Mouse (Mus musculus): ENCODE results near the gene Dennd1c.
"Not testable (repeated sequence)": the region's sequence is repeated elsewhere in the genome, so short reads cannot be mapped to it uniquely, and the experiment has no call there.

Dennd1c gene

DNA sequence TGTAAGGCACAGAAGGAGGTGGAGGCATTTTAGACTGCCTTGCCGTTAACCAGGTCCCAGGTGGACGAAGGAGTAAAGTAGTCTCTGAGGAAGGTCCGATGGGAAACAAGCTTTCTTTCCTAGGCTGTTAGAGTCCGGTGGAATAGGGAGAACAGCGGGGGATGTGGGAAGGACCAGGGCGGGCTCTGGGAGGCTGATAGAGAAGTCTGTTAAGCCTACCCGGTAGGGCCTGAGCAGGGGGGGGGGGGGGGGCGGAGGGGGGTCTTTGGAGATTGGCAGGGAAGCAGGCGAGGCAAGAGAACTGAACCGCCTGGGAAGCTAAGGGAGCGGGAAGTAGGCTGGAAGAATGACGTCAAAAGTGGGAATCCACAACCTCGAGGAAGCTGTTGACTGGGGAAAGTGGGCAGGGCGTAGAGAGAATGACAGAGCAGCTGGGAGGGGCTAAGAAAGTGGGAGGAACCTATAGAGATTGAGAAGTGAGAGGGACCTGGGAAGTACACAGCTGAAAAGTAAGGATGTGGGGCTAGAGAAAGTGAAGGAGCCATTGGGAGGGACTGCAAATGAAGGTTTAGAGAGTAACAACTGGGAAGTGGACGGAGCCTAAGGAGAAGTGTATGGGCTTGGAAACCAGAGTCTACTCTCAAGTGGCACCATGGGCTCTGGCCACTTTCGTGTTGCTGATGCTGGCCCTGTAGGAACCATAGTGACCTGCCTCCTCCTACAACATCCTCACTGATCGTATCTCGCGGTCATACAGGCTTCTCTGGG is 17.7 kb upstream of the Dennd1c start:
- no peak for DNase-seq

DNA sequence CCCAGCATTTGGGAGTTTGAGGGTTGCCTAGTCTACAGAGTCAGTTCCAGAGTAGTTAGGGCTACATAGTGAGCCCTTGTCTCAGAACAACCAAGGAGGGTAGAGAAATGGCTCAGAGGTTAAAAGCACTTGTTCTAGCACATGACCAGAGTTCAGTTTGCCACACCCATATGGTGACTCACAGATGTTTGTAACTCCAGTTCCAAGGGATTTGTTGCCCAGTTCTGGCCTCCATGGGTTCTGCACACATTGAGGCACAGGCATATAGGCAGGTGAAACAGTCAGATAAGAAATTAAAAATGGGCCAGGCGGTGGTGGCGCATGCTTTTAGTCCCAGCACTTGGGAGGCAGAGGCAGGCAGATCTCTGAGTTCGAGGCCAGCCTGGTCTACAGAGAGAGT is 15.9 kb upstream of the Dennd1c start:
- no peak for DNase-seq

DNA sequence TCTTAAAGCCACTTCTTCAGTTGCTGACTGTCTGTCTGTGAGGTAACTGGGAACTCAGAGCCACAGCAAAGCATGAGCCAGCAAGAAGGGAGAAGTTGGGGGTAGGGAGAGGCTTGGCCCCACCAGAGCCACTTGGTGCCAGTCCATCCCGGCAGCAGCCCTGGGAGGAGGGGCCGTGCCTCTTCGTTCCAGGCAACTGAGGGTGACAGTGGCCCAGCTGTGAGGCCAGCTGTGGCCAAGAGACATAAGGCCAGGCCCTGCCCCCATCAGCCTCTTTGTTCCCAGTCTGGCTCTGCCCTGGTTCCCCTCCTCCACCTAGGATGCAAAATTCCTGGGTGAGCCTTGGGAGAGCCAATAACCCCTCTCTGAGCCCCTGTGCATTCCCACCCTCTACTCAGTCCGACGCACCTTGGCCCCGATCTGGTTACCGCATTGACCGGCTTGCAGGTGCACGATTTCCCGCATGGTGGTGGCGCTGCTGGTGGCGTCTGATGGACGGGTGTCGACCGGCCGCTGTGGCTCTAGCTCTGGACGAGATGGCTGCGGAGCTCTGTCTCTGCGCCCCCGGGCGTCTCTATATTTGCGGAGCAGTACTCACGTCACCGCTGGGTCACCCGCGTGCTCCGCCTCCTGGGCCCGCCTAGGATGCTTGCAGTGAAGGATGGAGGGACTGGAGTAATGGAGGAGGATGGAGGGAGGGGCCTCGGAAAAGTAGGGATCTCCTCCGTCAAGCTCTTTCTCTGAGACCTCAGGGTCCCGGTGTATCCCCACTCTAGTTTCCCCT is 8.9 kb upstream of the Dennd1c start, which contains the start of gene Tubb4a:
TSS of gene Tubb4a (minus strand) at position 734 of the 784 bp plus-strand sequence.
- DNase-seq: peak; percentile 91

DNA sequence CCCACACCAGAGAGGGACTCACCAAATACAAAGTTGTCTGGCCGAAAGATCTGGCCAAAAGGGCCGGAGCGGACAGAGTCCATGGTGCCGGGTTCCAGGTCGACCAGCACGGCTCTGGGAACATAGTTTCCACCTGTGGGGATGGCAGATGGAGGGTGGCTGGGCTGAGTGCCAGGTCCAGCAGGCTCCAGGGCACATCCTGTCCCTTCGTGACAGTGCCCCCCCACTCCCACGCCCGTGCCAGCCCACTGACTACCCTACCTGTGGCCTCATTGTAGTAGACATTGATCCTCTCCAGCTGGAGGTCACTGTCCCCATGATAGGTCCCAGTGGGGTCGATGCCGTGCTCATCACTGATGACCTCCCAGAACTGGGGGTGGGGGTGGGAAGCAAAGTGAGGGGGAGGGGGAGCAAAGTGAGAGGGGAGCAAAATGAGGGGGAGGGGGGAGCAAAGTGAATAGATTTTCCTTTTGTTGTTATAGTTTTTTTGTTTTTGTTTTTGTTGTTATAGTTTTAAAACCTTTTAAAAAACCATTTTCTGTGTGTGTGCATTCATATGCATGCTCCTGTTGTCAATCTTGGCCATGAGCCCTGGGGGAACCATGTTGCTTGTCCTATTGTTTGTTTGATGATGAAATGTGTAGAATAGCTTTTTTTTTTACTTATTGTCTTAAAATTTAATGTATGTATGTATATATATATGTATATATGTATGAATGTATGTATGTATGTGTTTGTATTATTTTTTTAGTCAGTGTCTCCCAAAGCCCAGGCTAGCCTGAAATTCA is 7.8 kb upstream of the Dennd1c start:
- DNase-seq: no peak

DNA sequence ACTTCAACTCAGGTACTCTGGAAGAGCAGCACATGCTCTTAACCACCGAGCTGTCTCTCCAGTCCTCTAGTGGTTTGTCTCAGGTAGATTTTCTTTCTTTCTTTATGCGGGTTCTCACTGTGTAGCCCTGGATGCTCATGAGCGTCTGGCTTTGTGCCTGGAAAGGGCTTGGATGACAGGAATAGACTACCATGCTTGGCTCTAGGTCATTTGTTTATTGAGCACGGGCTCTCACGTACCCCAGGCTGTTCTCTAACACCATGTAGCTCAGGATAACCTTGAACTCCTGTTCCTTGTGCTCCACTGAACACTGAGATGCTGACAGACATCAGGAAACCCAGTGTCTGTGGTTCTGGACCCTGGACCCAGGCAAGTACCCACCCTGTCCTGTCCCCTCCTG is 4.2 kb upstream of the Dennd1c start:
- DNase-seq: no peak

DNA sequence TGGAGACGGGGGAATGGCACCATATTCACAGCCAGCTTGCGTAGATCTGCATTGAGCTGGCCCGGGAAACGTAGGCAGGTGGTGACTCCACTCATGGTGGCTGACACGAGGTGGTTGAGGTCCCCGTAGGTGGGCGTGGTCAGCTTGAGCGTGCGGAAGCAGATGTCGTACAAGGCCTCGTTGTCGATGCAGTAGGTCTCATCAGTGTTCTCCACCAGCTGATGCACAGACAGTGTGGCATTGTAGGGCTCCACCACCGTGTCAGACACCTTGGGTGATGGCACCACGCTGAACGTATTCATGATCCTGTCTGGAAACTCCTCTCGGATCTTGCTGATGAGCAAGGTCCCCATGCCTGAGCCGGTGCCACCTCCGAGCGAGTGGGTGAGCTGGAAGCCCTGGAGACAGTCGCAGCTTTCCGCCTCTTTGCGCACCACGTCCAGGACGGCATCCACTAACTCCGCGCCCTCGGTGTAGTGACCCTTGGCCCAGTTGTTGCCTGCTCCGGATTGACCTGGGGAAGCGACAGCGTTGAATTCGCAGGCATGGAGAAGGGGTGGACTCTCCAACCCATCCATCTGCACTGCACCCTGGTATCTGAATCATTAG is 3.0 kb upstream of the Dennd1c start:
- DNase-seq: no peak

DNA sequence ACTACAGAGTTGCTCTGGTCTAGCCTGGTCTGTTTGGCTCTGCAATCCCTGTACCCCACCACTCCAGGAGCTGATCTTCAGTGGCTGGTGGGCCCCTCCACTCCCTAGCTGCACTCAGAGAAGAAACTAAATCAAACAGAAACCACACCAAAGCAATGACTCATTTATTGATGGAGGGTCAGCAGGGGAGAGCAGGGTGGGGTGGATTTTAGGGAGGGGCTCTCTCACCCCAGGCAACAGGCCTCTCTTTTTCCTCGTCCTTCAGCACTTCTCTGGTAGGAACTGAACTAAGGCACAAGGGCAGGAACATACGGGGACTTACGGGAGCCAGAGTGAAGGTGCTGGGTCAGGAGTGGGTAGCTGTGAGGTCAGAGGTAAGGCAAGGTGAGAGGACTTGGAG is 1.6 kb upstream of the Dennd1c start:
- DNase-seq: no peak

DNA sequence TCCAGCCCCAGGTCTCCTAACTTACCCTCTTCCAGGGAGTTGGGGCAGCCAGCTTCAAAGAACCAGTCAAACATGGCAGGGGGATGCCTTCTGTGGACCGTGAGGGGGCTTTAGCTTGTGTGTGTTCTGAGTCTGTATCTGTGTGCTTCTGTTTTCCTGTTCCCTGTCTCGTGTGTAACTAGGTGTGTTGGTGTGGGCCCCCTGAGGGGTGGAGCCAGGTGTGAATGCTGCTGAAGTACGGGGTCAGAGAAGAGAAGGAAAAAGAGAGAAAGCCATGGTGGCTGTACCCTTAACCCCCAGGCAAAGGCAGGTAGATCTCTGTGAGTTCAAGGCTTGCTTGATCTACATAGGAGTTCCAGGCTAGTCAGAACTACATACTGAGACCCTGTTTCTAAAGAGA is 1.4 kb downstream of the Dennd1c start:
- DNase-seq: no peak

DNA sequence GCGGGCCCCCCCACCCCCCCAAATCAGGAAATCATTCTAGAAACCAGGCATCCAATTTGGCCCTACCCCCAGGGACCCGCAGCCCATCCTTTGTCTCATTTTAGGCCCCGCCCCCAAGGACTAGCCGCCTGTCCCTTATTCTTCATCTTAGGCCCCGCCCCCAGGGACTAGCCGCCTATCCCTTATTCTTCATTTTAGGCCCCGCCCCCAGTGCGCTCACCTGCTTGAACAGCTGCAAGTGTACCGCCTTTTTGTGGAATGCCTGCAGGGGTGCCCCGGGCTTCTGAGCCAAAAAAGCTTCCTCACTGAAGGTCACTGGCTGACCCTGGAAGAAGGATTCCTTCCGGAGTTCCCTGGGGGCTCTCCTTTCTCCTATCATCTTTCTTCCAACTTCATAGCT is 7.6 kb downstream of the Dennd1c start:
- no peak for DNase-seq

DNA sequence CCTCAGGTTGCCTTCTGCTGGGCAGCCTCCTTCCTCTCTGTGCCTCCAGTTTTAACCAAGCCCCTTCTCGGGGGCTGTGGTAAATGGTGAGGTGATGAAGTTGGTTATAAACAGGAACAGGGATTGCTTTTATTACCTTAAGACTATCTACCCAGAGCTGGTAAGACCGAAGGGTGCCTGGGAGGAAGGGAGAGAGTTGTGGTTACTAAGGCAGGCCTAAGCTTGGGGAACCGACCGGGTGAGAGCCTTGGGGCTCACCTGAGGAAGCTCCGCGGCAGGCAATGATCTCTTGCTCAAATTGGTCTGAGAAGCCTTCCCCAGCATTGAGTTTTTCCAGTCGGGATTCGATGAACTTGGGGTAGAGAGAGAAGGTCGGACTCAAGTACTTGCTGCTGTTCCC is 8.0 kb downstream of the Dennd1c start:
- DNase-seq: no peak

DNA sequence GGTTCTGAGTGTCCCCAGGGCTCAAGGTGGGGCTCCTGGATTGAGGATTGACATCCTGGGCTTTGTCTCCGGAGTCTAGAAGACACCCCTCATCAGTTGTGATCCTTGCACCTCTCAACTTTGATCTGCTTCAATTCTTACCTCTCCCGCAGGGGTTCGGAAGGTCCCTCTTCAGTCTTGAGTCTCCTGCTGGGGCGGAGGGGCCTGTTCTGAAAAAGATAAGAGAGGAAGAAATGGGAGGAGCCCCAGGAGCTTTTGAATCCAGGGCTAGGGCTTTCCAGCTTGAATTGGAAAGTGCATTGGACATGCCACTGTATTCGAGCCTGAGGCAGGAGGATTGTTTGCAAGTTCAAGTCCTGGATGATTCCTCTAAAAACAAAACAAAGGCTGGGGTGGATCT is 11.4 kb downstream of the Dennd1c start:
- no peak for DNase-seq

DNA sequence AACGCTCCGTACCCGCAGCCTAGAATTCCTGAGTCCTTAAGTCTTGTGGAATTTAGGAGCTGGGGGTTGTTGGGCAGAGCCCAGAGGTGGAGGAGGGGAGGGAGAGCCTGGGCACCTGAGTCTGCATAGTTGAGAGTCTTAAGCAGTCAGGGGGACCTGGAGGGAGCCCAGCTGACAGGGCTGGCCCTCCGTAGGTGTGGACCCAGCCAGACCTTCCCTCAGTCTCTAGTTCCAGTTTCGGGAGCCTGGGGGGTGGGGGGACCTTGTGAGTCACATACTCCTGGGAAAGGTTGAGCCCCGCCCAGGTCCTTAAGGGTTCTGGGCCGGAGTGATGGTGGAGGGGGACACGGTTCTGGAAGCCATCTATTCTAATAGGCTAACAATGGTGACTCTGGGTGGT is 15.3 kb downstream of the Dennd1c start:
- no peak for DNase-seq

DNA sequence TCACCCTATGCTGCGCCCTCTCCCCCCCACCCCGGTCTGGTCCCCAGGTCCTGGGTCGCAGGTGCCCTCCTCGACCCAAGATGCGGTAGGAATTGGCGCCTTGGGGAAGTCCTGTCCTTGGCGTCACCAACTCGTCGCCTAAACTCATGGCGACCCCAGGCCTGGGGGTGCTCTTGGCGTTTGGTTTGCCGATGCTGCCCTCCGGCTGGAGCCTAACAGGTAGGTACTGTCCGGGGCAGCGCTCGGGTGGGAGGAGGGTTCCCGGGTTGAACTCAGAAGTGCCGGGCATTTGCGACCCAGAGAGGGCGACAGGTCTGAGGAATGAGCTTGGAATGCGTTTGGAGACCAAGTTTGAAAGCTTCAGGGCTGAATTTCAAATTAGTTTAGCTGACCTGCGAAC is 15.8 kb downstream of the Dennd1c start:
- no peak for DNase-seq

DNA sequence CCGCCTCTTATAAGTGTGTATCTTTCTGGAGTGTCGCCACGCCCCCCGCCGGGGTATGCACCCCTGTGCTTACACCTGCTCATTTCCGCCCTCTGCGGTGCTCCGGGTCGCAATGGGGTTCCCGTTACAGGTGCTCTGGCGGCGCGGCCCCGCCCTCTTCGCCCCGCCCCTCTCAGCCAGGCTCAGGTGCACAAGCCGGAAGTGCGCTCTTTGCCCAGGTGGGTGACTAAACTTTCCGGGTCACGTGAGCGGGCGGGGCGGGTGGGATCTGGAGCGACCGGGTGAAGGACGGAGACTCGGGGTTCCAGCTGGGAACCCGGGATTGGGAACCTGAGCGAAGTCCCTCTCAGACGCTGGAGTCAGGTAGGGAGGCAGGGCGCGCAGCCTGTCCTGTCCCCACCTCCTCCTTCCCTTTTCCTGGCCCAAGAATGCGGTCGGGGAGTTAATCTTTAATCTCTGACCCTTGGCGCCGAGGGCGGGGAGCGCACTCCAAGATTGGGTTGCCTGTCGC is 16.2 kb downstream of the Dennd1c start:
- DNase-seq: no peak

DNA sequence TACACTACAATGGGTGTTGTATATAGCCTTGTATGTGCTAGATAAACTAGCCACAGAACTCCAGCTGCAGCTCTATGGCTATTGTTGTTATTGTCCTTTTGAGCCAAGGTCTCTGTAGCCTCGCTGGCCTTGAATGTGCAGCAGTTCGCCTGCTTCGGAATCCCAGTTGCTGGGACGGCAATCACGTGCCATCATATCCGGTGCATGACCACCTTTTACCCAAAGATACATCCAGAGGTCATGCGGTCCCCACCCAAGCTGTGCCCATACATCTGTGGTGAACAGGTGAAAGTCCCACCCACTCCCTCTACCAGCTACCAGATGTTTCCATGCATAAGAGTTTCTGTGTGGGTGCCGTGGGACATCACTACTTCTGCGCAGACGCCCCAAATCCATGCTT is 17.2 kb downstream of the Dennd1c start:
- no peak for DNase-seq

DNA sequence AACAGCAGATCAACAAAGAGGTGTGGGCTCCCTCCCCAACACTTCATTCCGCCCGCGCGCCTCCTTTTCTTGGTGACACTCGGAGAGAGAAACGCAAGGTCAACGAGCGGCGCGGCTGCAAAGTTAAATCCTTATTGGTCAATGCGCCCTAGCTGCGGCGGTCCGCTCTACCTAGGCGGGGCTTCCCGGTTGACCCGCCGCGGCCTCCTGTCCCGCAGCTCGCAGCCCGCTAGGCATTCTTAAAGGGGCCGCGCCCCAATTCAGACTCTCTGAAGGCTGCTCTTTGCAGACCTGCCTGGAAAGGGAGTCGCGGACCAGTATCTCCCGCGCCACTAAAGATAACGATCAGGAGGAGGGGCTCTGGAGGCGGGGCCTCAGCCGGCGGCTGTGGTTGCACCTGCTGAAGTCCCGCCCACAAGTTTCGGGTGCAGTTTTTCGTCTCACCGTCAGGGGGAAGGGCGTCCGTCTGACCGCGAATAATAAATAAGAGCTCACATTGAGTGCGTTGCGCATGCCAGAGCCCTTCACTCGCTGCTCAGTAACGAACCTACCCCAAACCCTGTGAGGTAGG is 18.0 kb downstream of the Dennd1c start:
- peak; percentile 97 for DNase-seq

DNA sequence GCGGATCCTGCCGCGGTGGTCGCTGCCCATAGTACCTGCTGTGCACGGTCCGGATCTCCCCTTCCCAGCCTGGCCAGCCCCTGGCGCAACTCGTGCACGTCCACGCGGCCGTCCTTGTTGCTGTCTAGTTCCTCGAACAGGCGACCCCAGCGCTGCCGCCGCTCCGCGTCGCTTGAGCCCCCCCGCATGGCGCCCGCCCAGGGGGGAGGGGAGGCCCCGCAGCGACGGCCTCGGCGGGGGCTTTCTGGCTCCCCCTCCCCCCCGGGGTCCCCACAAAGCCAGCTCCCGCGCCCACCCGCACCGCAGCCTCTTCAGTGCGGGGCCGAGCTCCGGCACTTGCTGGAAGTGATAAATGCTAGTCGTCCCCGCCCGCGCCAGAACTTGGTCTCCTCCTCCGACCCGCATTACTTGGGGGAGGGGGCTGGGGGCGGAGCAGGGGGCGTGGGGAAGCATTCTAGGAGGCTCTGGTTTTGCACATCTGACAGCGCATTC is 18.8 kb downstream of the Dennd1c start, which contains the start of gene Slc25a23:
TSS of gene Slc25a23 (minus strand) at position 378 of the 492 bp plus-strand sequence.
- DNase-seq: peak; percentile 82

DNA sequence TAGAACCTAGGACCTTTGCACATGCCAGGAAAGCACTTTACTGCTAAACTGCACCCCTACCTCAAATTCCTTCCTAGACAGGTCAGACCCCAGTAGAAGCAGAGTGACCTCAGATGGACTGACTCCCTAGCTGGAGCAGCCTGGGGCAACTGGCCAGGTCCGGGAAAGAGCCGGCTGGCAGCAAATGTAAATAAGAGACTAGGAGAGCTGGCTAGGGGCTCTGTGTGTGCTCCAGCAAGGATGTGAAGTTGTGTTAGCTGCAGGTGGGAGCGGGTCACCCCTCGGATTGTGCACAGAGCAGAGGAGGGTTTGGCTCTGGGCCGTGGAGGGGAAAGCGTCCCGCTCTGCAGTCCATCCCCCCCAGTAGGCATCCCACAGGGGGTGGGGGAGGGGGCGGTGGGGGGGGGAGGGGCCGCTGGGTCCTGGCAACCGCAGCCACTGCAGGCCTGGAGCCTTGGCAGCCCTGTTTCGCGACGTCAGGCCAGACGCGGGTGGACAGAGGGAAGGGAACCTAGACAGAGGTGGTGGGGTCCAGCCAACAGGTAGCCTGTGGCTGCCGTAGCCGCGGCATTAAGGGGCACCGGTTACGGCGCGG is 19.3 kb downstream of the Dennd1c start, which contains the start of gene Crb3:
TSS of gene Crb3 (plus strand) at position 215 of the 595 bp plus-strand sequence.
- DNase-seq: peak; percentile 25

DNA sequence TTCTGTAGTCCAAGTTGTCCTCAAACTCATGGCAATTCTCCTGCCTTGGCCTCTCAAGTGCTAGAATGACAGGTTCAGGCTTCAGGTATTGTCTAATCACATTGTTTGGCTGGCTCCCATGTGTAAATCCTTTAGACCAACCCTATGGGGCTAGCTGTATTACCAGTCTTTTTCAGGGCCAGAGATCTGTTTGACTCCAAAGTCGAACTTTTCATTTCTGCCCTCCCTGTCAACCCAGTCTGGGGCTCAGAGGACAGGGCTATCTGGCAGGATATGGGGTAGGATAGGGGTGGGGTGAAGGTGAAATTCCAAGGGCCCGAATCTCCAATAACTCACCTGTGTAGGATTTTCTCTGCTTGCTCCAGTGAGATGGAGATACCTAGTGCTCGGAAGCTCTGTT is 22.1 kb downstream of the Dennd1c start:
- DNase-seq: no peak

DNA sequence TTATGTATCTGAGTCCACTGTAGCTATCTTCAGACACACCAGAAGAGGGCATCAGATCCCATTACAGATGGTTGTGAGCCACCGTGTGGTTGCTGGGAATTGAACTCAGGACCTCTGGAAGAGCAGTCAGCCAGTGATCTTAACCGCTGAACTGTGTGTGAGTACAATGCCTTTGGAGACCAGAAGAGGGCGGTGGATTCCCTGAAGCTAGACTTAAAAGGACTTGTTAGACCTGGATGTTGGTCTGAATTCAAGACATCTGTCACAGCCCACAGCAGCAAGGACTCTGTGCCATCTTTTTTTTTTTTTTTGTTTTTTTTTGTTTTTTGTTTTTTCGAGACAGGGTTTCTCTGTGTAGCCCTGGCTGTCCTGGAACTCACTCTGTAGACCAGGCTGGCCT is 26.6 kb downstream of the Dennd1c start:
- not testable (repeated sequence) for DNase-seq

DNA sequence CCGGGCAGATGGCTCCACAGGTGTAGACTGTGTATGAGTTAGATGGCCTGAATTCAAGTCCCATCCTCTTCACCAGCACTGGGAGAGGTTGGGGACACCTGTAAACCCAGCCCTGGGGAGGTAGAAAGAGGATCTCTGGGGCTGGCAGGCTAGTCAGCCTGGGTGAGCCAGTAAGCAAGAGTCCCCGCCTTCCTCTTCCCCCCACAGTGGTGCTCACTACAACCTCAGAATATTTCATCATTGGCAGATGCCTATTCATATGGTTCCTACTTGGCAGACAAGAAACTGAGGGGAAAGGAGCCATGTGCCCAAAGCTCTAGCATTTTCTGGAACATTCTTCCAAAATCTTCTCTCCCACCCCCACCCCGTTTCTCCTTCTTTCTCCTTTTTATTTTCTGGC is 29.5 kb downstream of the Dennd1c start:
- DNase-seq: no peak

DNA sequence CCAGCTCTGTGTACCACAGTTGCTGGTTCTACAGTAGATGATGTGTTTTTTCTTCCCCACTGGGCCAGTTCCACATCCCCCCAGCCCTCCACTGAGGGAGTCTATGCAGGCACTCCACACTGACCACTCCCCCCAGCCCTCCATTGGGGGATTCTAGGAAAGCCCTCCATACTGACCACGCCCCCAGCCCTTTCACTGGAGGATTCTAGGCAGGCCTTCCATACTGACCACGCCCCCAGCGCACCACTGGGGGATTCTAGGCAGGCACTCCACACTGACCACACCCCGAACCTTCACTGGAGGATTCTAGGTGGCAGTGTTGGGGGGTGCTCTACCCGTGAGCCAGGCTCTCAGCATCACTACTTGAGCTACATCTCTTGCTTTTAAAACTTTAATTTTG is 30.9 kb downstream of the Dennd1c start:
- DNase-seq: no peak

All from right cerebral cortex, adult 18-20 months (tissue).